Mouse (Mus musculus) ES-E14 (cell line): Measurements from ENCODE around the gene Uvrag.

ENCODE experiments used
- HCFC1 ChIP-seq: IDR thresholded peaks from 2 replicates; pipeline ENCODE4 v1.6.1; 2012; ENCODE audit warnings: low read length, inconsistent platforms, borderline replicate concordance; ENCODE audit not compliant: insufficient read depth
- ZC3H11A ChIP-seq: IDR thresholded peaks from 2 replicates; pipeline ENCODE4 v1.6.1; 2012; ENCODE audit warnings: low read depth, mild to moderate bottlenecking, inconsistent platforms, low read length, borderline replicate concordance

DNA sequence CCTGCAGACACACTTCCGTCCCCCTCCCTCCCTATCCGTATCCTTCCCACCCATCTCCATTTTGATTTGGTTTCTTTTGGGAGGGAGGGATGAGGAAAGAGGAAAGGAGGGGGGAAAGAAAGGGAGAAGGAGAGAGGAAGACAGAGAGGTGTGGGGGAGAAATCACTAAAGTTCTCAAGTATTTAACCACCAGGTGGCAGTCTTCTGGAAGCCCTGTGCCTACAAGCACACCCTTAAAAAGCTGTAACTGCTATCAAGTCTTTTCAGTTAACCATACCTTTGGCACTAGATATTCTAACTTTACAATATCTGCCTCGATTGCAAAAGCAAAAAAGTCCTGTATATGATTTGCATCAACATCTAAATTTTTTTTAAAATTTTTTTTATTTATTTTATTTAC lies 33.4 kb downstream of the Uvrag start:
- TF ChIP-seq ZC3H11A, result no peak
- TF ChIP-seq HCFC1, result no peak
